Mouse (Mus musculus): Measurements from ENCODE around the gene Dgki. TPM values are rescaled to one million over a fixed set of nuclear protein-coding genes. Genes with fewer than 3 reads are reported as not detected.

Dgki gene
- total RNA-seq, 2 experiments from 2014 or later = 0.61 to 1.7 TPM

- DNase-seq = no peak
These were observed 283.9 kb downstream of the Dgki start for GRCm38 (mm10) chr6:37016046-37016445.

DNA sequence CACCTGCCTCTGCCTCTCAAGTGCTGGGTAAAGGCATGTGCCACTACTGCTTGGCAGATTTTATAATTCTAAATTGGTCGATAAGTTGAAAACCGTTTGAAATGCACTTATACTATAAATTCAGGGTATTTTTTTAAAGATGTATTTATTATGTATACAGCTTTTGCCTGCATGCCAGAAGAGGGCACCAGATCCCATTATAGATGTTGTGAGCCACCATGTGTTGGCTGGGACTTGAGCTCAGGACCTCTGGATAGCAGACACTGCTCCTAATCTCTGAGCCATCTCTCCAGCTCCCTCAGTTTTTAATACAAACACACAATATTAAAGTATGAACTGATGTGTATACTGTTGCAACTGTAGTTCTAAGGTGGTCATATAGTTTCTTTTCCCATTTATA lies 288.4 kb downstream of the Dgki start:
- no peak for DNase-seq

DNA sequence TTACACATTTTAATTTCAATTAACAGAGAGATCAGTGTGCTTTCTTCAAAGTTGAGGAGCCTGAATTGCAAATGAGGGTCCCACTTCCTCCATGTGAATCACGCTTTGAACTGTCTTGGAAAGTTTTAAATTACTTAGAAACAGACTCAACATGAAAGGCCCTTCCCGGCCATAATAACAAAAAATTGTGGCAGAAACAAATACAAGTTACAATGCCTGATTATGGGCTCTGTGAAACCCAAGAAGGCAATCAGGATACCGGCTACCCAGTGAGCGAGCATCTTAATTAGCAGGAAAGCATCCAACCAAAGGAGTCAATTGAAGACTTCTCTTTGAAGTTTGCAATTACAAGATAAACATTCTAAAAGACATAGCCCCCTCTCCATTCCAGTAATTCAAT lies 292.4 kb downstream of the Dgki start:
- DNase-seq = no peak

GRCm38 (mm10) chr6:37004914-37005313 lies 295.1 kb downstream of the Dgki start:
- no peak for DNase-seq

- DNase-seq = no peak
These were observed 296.7 kb downstream of the Dgki start for GRCm38 (mm10) chr6:37003235-37003634.

DNA sequence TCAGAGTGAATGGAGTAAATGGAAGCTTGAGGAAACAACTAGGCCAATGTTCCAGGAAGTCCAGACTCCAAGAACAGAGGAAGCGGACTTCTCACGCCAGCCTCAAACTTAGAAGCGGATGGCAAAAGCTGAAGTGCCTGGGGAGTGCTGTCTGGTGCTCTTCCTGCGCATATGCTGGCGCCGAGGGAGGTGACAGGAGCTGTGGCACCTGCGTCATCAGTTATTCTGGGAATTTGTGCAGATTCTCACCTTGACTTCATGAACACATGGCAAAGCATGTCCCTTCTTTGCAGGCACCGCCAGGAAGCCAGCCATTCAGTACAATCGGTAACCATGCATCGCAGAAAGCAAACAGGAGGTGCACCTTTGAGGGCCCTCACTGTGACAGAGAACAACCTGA lies 301.0 kb downstream of the Dgki start:
- DNase-seq = no peak

- DNase-seq = no peak
These were observed 305.7 kb downstream of the Dgki start for GRCm38 (mm10) chr6:36994329-36994728.

DNA sequence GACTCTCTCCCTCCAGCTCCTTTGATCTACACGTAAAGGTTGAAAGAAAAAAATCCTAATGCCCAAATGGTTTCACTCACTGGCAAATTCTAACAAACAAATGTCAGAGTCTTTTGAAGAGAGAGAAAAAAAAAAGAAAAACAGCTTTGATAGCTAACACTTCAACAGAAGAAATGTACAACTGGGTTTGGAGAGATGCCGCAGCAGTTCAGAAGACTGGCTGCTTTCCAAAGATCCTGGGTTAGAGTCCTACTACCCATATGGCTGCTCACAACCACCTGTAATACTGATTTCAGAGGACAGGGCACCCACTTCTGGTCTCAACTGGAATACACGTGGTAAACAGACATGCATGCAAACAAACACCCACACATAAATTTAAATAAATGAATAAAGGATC lies 309.8 kb downstream of the Dgki start:
- DNase-seq = no peak

DNA sequence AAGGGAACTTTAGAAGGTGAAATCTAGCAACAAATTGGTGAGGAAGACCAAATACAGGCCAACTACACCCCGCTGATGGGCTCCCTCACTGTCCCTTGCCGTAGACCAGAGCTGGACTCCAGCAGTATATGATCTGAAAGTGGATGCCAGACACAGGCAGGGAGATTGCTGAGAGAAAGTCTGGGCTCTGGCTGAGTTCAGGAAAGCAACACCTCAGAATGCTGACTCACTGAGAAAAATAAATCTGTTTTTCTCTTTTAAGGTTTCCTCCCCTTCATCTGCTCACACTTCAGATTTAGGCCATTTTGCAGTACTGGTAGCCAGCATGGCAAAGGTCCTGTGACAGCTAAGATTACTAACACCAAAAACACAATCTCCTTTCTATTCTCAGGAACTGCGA lies 311.2 kb downstream of the Dgki start:
- no peak for DNase-seq

DNA sequence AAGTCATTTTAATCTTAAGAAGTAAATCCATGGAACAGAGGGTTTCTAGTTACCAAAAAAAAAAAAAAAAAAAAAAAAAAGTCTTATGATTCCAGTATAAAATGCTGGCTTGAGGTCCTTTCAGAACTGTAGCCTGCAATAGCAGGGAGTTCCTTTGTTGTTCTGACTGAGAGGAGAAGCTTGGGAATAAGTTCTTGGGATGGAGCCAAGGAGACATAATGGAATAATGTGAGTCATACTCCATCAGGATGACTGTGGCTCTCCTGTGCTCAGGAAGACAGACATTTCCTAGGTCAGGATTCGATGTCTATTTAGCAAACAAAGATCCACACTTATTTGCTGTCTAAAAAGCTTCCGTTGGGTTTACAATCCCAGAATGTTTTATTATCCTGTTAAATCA lies 318.3 kb downstream of the Dgki start:
- DNase-seq = no peak

DNA sequence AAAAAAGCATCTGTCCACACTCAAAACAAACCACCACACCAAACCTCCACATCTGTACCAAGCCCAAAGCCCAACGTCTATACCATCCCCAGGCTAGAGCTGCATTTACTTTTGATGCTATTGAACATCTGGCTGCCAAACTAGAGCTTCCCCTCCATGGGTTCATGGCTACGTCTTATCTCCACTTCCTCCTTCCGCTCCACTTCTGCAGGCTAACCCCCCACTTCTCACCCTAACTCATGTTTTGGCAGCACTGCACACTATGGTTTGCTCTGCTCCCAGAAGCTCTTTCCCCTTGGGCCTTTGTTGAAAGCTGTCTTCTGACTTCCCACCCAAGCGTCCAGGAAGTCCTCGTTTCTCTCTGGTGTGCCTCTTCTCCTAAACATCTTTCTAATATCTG lies 319.5 kb downstream of the Dgki start:
- no peak for DNase-seq

DNA sequence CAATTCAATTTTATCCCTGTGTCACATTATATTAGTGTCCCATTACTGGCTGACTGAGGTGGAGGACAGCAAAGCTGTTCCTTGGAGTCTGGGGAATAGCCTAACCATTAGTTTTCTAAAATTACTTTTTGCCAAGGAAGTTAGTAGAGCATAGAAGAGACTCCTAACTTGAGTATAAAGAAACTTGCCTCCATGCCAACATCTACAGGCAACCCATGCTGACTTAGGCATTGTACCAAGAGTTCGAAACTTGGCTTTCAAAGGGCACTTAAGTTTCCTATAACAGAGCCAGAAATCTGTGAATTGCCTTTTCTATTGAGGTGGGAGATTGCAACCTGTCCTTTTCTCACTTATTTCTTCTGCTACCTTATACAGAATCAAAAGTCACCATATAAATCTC lies 321.8 kb downstream of the Dgki start:
- no peak for DNase-seq

DNA sequence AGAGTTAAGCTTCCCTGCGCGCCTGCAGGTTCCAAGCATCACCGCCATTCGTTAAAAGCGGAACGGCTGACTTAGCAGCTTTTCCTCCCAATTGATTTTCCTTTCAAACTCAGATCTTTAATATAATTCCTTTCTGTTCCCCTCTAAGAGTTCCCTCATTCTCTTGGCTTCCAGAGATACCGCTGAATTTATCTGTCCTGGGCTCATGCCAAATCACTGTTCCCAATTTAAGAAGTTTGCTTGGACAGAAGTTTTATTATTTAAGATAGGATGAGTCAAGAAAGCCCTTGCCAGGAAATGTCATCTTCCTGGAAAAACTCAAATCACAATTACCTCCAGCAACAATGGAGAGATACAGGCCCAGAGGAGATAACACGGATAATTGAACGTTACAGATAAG lies 326.9 kb downstream of the Dgki start:
- no peak for DNase-seq

- DNase-seq = no peak
These were observed 327.5 kb downstream of the Dgki start for GRCm38 (mm10) chr6:36972494-36972893.

- no peak for DNase-seq
These were observed 330.6 kb downstream of the Dgki start for GRCm38 (mm10) chr6:36969249-36969885.

DNA sequence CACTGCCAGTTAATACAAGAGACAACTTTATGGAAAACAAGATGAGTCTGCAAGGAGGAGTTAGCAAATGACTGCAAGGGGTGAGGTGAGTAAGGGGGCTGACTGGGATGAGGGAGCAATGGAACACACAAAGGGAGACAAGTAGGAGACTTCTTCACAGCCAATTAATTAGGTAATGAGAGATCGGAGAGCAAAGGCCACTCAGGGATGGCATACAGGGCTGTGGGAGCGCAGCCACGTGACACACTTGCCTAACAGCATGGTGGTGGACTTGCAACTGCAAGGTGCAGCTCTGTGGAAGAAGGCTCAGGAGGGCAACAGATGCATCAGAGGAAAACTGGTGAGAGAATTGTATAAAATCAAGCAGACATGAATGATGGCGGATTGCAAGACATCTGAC lies 339.3 kb downstream of the Dgki start:
- DNase-seq = no peak

DNA sequence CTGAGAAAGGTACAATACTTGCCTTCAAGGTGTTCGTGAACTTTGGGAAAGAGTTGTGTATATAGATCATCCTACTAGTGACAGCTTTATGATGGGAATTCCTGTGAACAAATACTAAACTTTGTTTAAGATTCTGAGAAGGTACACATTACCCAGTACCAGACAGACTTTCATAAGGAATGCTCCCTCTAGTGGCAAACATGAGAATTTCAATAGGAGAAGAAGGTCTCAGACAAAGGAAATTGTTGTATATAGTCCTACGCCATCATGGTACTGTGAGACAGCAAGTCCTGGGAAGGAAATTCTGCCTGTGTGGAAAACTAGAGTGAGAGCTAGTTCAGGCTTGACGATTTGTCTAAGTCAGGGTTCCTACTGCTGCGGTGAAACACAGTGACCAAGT lies 344.7 kb downstream of the Dgki start:
- DNase-seq = no peak

DNA sequence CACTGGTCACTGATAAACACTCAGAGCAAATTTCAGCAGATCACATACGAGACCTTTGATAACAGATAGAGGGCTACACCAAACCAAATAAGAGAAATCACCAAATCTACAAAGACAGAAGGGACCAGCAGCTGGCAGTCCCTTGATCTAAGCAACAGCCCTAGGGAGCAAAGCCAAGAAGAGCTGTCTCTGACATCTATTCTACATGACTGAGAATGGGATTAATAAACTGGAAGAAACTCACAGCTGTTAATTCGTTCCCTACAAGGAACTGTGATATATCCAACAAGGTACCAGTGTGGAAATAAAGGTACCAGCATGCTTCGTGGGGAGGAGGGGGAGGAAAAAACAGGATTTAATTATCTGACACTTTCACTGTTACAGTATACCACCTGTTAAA lies 349.3 kb downstream of the Dgki start:
- DNase-seq = no peak

DNA sequence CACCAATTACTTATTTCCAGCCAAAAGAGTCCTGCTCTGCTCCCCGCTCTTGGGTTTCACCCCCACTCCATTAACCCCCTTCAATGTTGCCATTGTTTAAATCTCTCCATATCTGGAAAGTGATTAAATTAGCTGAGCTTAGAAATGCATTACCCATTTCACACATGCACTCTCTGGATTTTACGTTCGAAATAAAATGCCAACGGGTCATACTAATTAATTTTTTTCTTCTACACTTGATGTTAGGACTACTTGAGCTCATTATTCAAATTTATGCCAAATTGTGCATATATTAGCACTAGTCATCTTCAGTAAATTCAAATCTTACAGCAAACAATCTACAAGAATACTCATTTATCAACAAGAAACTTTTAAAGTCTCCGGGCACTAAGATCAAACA lies 352.1 kb downstream of the Dgki start:
- no peak for DNase-seq

DNA sequence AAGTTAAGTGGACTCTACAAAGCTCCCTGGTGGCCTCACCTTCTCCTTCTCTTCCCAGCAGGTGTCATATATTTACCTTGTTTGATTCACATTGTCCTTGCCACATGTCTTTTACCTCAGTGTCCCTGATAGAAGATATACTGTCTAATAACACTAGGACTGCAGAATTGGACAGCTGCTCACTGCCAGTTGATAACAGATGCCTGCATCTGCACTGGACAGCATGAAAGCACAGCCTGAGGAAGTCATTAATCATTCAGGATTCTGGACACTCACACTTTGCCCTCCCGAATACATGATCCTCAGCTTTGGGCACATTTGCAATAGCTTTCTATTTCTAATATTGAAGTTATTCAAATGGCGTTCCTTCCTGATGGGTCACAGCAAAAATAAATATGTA lies 362.5 kb downstream of the Dgki start:
- DNase-seq = no peak

DNA sequence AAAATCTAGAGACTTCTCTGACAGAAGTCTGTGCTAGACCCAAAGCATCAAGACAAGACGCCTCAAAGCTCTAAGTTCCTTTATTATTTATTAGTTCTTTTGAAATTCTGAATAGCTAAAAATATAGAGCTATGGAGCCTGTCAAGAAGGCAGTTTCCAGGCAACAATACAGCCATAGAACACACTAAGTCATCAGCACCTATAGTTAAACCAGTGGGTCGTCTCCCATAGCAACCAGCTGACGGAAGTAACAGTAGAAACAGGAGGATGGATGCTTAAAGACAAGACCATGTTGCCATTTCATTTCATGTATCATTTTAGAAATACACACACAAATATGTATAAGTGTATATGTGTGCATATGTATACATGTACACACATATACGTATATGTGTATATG lies 363.2 kb downstream of the Dgki start:
- DNase-seq = no peak

GRCm38 (mm10) chr6:36931473-36931872 lies 368.5 kb downstream of the Dgki start:
- DNase-seq = no peak

GRCm38 (mm10) chr6:36929781-36930180 lies 370.2 kb downstream of the Dgki start:
- DNase-seq = no peak

GRCm38 (mm10) chr6:36926455-36926854 lies 373.5 kb downstream of the Dgki start:
- no peak for DNase-seq

GRCm38 (mm10) chr6:36922006-36922405 lies 378.0 kb downstream of the Dgki start:
- DNase-seq = no peak

Data from gastrocnemius, postnatal 10 days (tissue).